Mouse (Mus musculus): ENCODE data around the gene Cyp27b1.

Gene Cyp27b1

DNA sequence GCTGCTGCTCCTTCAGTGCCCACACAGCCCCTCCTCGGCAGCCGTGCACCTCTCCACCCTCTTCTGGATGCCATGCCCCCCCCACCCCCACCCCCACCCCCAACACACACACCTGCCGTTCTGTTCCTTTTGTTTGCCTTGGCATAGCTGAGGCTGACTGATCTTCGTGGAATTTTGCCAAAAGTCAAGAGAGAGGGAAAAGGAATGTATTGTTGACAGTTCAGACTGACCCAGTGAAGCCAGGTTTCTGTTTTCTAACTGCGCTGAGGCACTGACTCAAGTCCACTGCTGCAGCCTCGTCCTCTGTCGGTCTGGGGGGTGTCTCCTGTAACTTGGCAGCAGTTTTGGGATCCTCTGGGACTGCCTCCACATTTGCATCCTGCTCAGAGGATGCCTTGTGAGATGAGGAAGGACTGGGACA lies 46.3 kb downstream of the Cyp27b1 start:
- DNase-seq = peak; percentile 86

DNA sequence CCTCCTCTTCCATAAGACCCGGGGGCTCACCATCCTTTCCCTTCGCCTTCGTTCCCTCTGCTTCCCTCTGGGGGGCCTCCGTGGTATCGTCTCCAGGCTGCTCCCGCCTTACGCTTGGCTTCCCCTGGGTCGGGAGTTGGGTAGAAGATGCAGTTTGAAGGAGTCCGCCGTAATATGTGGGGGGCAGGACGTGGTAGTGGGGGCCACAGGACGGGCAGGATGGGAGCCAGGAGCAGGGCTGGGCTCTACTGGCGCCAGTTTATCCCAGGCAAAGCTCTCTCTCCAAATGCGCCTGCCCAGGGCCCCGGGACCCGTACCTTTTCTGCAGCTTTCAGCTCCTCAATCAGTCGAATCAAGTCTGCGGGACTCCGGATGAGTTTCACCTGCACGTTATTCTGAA lies 50.5 kb downstream of the Cyp27b1 start:
- no peak for DNase-seq

DNA sequence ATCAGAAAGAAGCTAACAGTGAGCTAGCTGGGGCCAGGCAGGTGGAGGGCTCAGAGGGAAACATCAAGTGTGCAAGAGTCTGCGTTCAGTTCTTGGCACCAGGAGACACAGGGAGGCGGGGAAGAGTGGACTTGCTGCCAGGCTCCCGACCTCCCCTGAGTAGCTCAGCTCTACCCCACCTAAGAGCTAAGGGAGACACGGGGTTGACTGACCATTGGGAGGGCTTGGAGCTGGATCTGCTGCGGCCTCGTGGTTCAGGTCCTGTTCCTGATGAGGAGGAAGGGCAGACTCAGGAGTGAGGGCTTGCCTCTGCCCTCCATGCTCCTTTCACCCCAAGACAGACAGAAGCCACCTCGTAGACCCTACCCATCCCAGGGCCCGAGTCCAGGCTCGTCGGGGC lies 51.1 kb downstream of the Cyp27b1 start:
- no peak for DNase-seq

DNA sequence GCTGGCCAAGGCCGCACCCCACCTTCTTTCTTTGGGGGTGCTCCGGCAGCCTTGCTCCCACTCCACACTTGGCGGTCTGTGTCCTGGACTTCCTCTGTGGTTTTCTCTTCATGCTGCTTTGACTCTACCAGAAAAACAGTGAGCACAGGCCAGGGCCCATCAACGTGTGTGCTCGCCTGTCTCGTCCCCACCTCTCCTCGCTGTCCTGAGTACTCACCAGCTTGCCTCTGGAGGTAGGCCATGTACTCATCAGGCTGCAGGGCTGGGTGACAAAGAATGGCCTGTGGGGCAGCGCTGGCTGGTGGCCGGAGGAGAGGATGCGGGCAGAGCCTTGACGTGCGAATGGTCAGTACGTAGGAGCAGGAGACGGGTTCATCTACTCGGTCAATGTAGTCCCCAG lies 51.8 kb downstream of the Cyp27b1 start:
- no peak for DNase-seq

DNA sequence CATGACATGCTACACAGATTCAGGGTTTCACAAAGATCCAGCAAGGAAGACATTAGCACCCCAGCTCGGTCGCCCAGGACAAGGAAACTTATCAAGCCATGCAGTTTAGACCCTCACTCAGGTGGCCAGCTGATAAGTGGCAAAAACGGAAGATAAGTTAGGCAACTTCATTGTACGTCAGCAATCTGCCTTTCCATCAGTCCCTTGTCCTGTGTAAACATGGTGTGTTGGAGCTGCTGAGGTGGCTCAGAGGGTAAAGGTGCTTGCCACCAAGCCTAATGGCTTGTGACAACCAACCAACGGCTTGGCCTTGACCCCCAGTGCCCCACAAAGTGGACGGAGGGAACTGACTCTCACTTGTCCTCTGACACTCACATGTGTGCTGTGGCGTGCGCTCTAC lies 52.4 kb downstream of the Cyp27b1 start:
- DNase-seq = no peak

DNA sequence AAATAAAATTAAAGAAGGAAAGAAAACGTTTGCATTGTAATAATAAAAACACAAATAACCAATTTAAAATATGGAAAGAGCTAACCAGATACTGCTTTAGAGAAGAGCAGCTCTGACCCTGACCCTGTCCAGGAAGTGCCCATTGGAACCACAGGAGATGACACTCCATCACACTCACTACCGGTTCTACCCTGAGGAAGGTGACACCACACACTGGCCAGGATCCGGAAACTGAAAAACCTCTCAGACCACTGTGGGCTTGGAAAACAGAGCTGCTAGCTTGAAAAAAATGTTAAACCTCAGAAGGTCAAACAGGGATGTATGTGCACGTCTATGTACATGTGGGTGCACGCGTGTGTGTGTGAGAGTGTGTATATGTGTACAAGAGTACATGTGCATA lies 53.1 kb downstream of the Cyp27b1 start:
- no peak for DNase-seq

Data from lung, postnatal 36 days (tissue).